Mouse (Mus musculus) 416B (cell line): ENCODE measurements at regions not wholly inside any gene's neighbourhood (a gene's known extent, or its start where the extent isn't known, plus 50 kb on each side); places are given as distances from the start of the nearest gene placed in this dataset.

Experiments used
- DNase-seq: peaks from one replicate; pipeline ENCODE4 v3.0.0; 2011; ENCODE audit warnings: low read depth

DNA sequence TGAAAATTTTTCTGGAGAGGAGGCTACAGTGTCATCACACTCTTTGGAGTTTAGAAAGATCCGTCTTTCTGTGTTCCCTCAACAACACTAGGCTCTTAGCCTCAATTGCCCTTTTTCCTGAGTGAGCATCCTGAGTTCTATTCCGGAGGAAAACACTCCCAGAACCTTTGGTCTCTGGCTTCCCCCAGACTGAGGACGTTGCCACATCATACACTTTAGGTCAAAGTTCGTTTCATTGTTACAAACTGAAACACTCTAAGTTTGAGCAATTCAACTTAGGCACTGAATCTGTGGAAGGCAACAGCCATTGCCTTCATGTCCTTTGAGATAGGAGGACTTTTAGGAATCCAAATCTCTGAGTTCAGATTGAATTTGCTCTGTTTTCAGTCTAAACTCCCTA, 85.0 kb downstream of the Arl4a start:
- DNase-seq = no peak

DNA sequence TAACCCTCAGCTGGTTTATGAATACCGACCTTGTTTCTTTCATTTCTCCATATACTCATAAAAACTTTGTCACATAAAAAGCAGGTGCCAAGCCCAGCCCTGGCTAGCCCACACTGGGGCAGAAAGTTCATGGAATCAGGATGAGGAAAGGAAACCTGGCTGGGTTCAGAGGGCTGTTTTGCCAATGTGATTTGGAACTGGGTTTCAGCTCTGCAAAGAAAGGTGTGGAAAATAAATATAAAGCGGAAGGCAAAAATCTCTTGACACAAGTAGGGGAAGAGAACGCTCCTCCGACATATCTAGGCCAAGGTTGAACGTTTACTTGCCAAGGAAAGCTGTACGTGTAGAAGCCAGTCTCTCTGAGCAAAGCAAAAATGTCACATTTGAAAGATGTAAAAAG, 85.9 kb downstream of the Arl4a start:
- no peak for DNase-seq

DNA sequence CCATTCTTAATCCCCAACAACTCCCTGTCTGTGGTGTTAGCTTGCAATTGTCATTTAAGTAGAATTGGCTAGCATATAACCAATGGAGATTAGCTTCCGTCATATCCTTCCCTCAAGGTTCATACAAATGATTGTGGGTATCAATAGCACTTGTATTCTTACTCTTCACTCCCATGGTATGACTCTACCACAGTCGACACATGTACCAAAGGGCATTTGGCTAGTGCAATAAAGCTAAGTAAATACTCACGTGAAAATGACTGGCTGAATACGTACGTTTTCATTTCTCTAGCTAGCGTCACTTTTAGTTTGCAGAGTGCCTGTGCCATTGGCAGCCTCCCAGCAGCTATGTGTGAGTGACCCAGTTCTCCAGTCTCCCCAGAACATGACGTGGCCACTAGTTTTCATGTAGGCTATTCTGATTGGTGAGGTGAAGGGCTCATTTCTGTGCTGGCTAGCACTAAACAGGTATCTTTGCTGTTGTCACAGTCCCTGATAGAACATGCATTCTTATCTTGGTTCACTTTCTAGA, 87.5 kb downstream of the Arl4a start:
- no peak for DNase-seq

DNA sequence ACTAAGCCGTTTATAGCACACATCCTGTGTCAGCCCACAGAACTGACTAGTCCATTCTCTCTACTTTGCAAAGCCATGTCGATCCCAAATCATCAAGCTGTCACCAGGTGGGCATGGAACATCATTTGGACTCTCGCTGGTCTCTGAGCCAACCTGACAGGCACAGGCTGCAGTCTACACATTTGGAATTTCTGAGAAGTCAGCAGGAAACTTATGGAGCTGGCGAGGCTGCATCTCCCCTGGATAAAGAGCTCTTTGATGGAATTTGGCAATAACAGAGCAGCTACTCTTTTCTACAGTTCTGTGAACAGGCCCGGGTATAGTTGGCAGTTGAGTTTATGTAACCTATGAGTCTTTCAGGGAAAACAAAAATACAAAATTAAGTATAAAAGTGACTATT, 94.9 kb downstream of the Arl4a start:
- no peak for DNase-seq

DNA sequence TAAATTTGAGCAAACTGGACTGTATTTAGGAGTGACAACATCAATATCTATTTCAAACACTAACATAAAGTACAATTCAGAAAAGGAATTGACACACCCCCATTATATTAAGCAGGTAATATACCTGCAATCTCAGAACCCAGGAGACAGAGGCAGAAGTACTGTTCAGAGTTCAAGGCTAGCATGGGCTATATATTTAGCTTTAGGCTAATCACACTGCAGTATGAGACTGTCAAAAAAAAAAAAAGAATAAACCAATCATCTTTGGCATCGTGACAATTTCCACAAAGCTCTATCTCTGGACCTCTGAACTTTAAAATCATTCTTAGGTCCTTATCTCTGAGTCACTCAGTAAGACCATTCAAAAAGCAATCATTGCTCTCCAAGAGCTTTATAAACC, 96.7 kb downstream of the Arl4a start:
- no peak for DNase-seq

DNA sequence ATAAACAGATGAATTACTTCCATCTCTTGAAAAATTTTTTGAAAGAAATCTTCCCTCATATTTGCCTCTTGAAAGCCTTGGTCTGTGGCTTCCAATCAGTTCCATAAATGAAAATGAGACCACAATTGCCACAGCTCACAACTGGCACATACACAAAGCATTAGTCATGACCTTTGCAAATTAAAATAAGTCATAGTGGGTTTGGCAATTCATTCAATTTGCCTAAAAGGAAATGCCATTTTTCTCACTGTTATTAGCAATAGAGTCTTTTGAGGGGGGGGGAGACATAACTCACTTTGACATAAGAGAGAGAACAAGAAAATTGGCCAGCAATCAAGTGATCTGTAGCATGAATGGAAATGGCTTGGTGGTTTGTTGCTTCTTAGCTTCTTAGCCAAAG, 98.8 kb downstream of the Arl4a start:
- DNase-seq = peak; percentile 60

DNA sequence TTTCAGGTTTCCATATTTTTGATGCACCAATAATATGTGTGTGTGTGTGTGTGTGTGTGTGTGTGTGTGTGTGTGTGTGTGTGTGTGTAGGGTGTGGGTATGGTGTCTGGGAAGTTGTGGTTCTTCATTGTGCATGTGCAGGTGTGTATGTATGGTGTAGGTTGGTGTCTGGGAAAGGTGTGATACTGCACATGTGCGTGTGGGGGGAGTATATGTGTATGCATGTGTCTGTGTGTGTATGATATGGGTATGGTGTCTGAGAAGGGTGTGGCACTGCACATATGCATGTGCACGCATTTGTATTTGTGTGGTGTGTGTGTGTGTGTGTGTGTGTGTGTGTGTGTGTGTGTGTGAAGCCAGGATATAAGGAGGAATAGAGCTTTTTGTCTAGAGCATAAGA, 99.6 kb downstream of the Arl4a start:
- DNase-seq = no peak

DNA sequence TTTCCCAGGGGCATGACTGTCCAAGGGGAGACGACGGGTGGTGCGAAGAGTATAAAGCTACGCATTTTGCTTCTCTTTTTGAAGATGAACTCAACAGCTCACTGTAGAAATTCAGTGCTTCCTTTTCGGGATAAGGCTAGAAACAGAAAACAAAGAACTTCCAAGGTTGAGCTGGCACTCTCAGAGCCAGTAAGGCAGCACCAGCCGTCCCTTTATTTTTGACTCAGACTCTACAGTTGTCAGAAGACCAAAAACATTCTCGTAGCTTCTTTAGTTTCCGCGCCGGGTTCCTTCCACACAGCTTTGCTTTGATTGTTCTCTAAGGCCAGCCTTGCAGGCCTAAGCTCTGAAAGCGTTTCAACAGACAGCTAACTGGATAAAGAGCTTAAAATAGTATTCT, 101.5 kb downstream of the Arl4a start:
- no peak for DNase-seq

DNA sequence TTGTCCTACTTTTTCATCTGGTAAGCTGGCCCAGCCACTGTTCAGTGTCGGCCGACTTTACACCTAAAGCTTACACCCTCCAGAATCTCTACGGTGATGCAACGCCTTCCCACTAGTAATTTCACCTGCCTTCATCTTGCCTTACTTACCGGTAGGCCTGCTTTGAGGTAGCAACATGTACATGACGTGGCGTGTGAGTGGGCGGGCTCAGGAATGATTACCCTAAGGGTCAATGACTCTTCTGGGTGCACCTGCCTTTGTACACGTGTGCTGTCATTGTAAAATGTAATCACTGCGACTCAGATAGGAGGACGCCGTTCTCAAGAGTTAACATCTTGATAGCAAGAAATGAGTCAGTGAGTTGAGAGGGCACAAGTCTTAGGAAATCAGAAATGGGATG, 102.0 kb downstream of the Arl4a start:
- DNase-seq = no peak

DNA sequence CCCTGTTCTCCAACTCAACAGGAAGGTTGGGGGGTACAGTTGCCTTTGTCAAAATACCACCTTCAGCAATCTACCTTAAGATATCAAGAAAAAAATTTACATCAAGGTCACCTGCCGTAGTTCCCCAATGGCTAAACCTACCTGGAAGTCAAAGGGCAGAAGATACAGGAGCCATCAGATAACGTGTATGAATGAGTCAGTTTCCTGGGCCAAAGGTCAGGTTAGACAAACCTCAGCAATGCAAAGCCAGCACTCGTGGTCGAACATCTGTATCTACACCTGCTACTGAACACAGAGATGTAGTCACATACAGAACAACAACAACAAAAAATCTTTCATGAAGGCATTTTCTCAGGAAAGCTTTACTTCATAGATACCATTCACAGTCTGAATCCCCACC, 102.9 kb downstream of the Arl4a start:
- no peak for DNase-seq

DNA sequence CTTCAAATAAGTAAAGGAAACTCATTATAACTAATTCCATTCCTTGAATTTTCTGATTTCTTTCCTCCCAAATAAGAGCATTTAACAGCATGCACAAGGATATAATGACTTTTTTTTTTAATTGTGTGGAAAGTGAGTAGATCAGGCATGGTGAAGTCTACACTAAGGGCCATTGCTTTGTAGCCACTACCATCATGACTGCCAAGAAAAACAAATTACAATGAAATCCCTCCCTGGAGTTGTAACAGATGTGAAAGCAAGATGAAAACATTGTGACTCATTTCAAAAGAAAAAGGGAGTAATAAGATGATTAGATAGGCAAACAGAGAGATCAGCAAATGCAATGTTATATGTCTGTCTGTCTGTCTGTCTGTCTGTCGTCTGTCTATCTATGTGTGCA, 106.6 kb downstream of the Arl4a start:
- no peak for DNase-seq

DNA sequence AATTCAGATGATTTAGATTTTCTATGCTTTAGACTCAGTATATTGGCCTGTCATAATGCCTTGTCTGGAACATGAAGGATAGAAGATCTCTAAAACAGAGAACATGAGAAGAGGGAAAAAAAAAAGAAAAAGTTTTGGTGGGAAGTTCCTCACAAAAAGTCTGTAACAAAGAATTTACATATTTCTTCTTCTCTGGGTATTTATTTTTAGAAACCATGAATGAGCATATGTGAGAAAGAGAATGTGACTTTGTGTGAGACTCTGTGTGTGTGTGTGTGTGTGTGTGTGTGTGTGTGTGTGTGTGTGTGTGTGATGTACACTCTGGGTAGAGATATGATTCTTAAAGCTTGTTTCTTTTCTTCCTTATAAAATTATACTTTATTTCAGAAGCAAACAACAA, 109.9 kb downstream of the Arl4a start:
- DNase-seq = no peak

DNA sequence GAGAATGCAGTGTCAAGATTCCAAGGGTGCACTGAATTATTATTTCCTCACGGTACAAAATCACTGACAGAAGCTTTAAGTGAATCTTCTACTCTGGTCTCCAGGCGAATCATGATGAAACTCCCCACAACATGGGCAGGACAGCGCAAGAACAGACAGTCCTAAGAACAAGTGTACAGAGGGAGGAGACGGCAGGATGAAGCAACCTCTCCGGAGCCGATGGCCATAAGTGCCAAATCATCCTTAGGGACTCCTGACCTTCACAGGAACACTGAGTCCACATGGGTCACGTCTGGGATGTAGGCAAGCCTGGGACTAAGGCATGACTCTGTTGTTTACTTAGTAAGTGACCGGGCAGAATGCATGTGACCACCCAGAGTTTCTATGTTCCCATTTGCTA, 110.8 kb downstream of the Arl4a start:
- no peak for DNase-seq

DNA sequence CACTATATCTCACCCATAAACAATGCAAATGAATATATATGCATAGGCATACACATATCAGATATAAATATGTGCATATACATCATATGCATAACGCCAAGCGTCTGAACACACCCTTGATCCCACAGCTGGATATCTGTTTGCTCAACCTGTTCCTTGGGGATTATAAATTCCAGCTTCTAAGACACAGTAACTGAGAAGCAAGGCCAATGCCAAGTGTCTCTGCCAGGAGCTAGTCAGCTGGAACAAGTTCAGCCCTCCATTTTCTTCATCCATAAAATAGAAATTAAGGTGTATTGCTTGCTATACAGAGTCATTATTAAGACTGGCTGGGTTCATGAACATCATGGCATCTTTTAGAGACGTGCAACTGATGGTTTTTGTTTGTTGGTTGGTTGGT, 116.3 kb downstream of the Arl4a start:
- no peak for DNase-seq

DNA sequence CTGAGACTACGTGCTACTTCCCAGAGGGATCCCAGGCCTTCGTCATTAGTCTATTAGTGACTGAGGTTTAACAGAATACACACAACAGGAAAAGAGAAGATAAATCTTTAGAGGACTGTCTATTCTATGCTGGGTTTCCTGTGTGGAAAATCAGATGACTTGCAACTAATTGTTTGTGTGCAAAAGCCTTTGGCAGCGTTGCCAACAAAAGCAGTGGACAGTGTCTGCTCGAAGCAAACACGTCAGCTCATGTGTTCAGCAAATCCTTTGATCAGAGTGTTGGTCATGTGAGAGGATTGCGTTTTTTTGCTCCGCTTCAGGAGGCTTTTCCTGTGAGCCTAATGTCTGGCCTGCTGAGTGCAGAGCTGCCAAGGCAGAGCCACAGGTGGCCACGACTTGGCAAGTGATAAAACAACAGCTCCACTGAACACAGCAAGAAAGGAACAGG, 117.3 kb downstream of the Arl4a start:
- DNase-seq = peak; percentile 35

DNA sequence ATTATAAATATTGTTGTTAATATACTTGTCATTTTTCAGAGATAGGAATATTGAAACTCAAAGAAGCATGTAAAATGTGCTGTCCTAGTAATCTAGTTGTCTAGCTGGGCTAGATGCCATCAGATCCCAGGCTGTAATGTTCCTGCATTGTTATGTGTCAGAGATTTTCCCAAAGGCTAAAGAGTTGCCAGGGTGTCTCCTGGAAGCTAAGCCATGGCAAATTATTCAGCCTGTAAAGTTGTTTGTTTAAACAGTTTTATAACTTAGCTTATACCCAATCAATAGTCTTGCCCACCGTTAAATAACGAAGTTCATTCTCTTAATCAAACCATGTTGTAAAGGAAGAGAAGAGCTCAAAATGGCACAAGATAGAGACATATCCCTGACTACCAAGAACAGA, 117.9 kb downstream of the Arl4a start:
- DNase-seq = no peak

DNA sequence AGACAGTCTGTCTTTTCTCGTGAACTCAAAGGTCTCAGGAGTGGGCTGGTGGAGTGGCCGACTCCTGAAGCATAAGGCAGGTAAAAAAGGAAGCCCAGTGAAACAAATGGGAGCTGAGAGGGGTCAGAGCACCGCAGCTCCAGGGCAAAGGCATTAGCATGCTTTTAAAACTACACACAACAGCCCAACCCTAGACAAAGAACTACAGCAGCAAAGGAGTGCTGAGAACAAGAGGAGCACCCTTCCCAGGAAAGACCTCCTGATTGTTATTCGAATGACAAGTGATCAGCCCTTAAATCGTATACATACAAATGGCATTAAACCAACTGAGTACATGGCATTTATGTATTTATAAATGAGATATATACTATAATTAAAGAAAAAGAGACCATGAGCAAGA, 149.3 kb downstream of the Arl4a start:
- DNase-seq = no peak

DNA sequence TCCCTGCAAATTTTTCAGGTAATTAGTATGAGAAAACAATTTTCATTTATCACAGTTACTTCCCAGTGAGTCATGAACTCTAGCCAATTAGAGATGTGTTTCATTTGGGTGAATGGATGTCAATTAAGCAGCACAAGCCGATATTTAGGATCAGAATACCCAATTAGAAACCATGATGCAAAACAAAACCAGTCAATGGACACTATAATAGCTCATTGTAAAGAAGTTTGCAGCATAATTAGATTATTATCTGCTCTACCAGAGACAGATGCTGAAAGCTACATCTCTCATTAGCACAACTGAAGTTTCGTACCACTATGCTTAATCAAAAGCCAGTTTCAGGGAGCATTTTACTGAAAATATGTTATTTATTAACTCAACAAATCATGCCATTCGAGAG, 152.5 kb downstream of the Arl4a start:
- no peak for DNase-seq

DNA sequence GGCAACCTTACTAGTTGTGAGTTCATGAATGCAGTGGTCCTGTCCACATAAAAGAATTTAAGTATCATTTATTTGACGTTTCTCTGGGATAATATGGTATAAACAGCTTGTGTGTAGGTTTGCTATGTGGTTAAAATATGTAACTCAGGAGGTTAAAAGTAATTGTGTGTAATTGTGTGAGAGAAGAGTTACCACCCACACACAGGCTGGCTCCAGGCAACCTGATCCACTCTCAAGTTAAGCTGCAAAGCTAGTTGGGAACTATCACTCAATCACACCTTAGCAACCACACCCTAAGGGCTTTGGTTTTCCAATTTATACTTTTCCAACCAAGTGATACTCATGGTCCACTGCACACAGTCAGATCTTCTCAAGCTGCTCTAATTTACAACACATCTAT, 157.5 kb downstream of the Arl4a start:
- DNase-seq = no peak

DNA sequence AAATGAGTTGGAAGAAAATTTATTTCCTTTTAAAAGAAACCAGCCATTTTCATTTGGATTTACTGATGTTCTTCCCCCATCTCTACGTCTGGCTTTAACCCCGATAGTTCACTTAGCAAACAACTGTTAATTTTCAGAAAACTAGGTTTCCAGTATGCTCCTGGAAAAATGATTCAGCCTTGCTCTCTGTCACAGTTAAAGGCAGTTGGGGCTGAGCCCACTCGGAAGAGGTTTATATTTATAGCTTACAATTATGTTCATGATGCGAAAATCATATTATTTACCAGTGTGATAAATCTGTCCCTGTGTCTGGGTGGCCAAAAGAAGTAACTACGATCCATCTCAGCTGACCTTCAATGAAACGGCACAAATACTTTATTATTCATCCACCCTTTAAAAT, 163.9 kb downstream of the Arl4a start:
- no peak for DNase-seq

DNA sequence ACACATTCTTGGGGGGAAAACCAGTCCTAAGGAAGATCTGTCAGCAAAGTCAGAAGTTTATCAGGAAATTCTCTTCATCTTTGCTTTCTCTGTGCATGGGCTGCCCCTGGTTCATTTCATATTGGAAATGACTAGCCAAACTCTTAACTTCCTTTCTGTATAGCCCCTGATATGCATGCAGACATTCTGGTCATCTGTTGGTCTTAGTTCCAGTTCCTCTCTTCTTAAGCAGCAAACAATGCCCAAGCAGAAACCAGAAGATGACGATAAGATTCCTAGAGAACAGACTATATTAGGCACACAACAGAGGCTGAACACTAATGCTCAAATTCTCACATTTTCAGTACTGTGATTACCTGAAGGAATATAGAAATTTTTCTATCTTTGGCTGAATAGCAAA, 176.0 kb downstream of the Arl4a start:
- no peak for DNase-seq

DNA sequence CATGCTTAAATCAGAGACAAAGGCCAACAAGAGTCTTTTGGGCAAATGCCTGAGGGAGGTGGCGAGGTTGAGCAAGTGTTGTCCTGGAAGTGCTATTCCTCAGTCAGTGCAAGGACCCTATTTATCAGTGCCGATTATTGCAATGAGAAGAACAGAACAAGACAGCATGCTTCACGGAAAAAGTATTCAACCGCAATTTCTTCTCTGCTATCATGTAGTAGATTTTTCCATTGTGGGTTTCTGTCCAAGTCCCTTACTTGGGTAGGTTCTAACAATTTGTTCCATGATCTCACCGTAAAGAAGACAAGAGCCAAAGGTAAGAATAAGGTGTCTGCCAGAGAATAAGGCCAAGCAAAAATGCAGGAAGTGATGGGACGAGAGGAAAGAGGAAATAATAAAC, 186.2 kb downstream of the Arl4a start:
- peak; percentile 17 for DNase-seq

DNA sequence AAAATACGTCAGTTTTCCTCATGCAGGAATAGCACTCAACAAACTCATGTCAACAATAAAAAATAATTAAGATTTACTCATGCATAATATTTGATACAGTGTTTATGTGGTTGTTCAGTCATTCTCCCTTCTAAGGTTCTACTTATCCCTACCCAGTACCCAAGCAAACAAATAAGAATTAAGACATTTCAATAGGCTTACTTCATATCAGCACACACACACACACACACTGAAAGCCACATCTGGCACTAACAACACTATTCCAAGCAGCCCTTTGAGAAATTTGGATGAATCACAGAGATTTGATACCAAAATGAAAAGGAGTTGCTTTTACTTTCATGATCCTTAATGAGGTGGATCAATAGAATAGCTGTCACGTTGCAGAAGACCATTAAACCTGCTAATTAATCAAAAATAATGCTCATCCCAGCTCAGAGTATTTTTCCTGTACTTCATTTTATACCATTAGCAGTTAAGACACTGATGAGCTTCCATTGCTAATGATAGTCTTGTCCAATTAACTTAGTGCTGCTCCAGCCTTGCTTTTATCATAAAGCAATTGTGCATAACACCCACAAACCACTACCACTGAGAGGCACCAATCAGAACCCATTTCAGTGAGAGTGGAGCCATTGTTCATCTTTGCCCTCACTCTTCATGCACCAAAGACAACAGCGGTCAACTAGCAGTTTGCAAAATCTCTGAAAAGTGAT, 188.3 kb downstream of the Arl4a start:
- DNase-seq = no peak

DNA sequence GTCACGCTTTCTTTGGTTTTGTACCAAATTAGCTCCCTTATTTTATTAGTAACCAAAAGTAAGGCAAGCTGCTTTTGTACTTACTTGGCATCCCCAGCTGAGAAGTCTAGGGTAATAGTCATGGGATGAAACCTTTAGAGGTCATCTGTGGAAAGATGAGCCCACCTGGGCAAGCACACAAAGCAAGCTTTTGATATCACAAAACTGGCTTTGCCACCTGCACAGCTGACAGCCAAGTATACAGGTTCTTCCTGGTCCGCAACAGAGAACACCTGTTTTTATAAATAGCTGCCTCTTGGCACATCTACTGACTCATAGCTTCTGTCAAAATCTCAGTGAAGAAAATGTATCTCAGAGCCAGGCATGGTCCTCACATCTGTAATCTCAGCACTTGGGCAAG, 197.2 kb downstream of the Arl4a start:
- no peak for DNase-seq
